Mouse (Mus musculus): ENCODE measurements at regions not wholly inside any gene's neighbourhood (a gene's known extent, or its start where the extent isn't known, plus 50 kb on each side); places are given as distances from the start of the nearest gene placed in this dataset.
"Not testable (repeated sequence)": the region's sequence is repeated elsewhere in the genome, so short reads cannot be mapped to it uniquely, and the experiment has no call there.

- H3K27ac ChIP-seq (ENCODE audit: low read length) = no peak overlapping the region
Observed at GRCm38 (mm10) chr5:25639187-25639586, 66.4 kb downstream of the Xrcc2 start.

GRCm38 (mm10) chr5:25638097-25638496, 67.5 kb downstream of the Xrcc2 start:
- no peak overlapping the region for H3K4me3 ChIP-seq (replicated peaks; ENCODE audit: low read length)
- H3K36me3 ChIP-seq (ENCODE audit: control insufficient read depth, insufficient read depth) = no peaks in the 10 kb centered on the region
- H3K27me3 ChIP-seq (replicated peaks; ENCODE audit: control insufficient read depth, insufficient read depth, low read length) = no peaks in the 10 kb centered on the region
- ATAC-seq = no peak
- 0 out of 2 replicates have a peak, but pooled peaks cover 2% of the 10 kb centered on the region for H3K9me3 ChIP-seq (ENCODE audit: control insufficient read depth, low read length)
- H3K9ac ChIP-seq (replicated peaks; ENCODE audit: low read depth, low read length) = no peak overlapping the region
- no peak overlapping the region for H3K4me2 ChIP-seq (ENCODE audit: low read length)
- H3K4me1 ChIP-seq (replicated peaks; ENCODE audit: control insufficient read depth, insufficient read depth, low read length) = no peaks in the 10 kb centered on the region
- H3K27ac ChIP-seq (ENCODE audit: low read length) = no peak overlapping the region

More at GRCm38 (mm10) chr5:25639187-25639586, 66.4 kb downstream of the Xrcc2 start:
- Histone ChIP-seq H3K4me2 (ENCODE audit: low read length) (no peak overlapping the region), H3K9ac (replicated peaks; ENCODE audit: low read depth, low read length) (no peak overlapping the region), H3K36me3 (ENCODE audit: control insufficient read depth, insufficient read depth) (no peaks in the 10 kb centered on the region), H3K27me3 (replicated peaks; ENCODE audit: control insufficient read depth, insufficient read depth, low read length) (no peaks in the 10 kb centered on the region), H3K4me3 (replicated peaks; ENCODE audit: low read length) (no peak overlapping the region), H3K9me3 (ENCODE audit: control insufficient read depth, low read length) (0 out of 2 replicates have a peak, but pooled peaks cover 1% of the 10 kb centered on the region), H3K4me1 (replicated peaks; ENCODE audit: control insufficient read depth, insufficient read depth, low read length) (no peaks in the 10 kb centered on the region)
- ATAC-seq = peak; percentile 87
- 79% methylated on average over 5 of the region's 5 CpGs for WGBS

GRCm38 (mm10) chr5:25632861-25633535, 72.6 kb downstream of the Xrcc2 start:
- Histone ChIP-seq H3K27ac (ENCODE audit: low read length) (no peak overlapping the region), H3K4me1 (replicated peaks; ENCODE audit: control insufficient read depth, insufficient read depth, low read length) (no peaks in the 10 kb centered on the region), H3K4me2 (ENCODE audit: low read length) (no peak overlapping the region), H3K9ac (replicated peaks; ENCODE audit: low read depth, low read length) (no peak overlapping the region), H3K4me3 (replicated peaks; ENCODE audit: low read length) (no peak overlapping the region), H3K9me3 (ENCODE audit: control insufficient read depth, low read length) (peaks cover 5% of the 10 kb centered on the region; the same call in 1 of the 2 replicates), H3K36me3 (ENCODE audit: control insufficient read depth, insufficient read depth) (no peaks in the 10 kb centered on the region), H3K27me3 (replicated peaks; ENCODE audit: control insufficient read depth, insufficient read depth, low read length) (no peaks in the 10 kb centered on the region)
- ATAC-seq = no peak
- 77% methylated on average over 5 of the region's 5 CpGs for WGBS

- H3K9me3 ChIP-seq (ENCODE audit: control insufficient read depth, low read length) = peaks cover 5% of the 10 kb centered on the region; the same call in 1 of the 2 replicates
- H3K27ac ChIP-seq (ENCODE audit: low read length) = no peak overlapping the region
- H3K36me3 ChIP-seq (ENCODE audit: control insufficient read depth, insufficient read depth) = no peaks in the 10 kb centered on the region
- no peak for ATAC-seq
- H3K4me2 ChIP-seq (ENCODE audit: low read length) = no peak overlapping the region
- H3K9ac ChIP-seq (replicated peaks; ENCODE audit: low read depth, low read length) = no peak overlapping the region
- H3K4me1 ChIP-seq (replicated peaks; ENCODE audit: control insufficient read depth, insufficient read depth, low read length) = no peaks in the 10 kb centered on the region
- H3K27me3 ChIP-seq (replicated peaks; ENCODE audit: control insufficient read depth, insufficient read depth, low read length) = no peaks in the 10 kb centered on the region
- H3K4me3 ChIP-seq (replicated peaks; ENCODE audit: low read length) = no peak overlapping the region
- WGBS = 87% methylated on average over 4 of the region's 4 CpGs
Observed at GRCm38 (mm10) chr5:25629731-25630130, 75.9 kb downstream of the Xrcc2 start.

- H3K9ac ChIP-seq (replicated peaks; ENCODE audit: low read depth, low read length) = no peak overlapping the region
- H3K27ac ChIP-seq (ENCODE audit: low read length) = no peak overlapping the region
- WGBS = 89% methylated on average over 5 of the region's 5 CpGs
- no peak overlapping the region for H3K4me2 ChIP-seq (ENCODE audit: low read length)
- no peaks in the 10 kb centered on the region for H3K4me1 ChIP-seq (replicated peaks; ENCODE audit: control insufficient read depth, insufficient read depth, low read length)
- H3K4me3 ChIP-seq (replicated peaks; ENCODE audit: low read length) = no peak overlapping the region
- no peak for ATAC-seq
- no peaks in the 10 kb centered on the region for H3K36me3 ChIP-seq (ENCODE audit: control insufficient read depth, insufficient read depth)
- H3K27me3 ChIP-seq (replicated peaks; ENCODE audit: control insufficient read depth, insufficient read depth, low read length) = no peaks in the 10 kb centered on the region
- H3K9me3 ChIP-seq (ENCODE audit: control insufficient read depth, low read length) = peaks cover 3% of the 10 kb centered on the region; the same call in 1 of the 2 replicates
Observed at GRCm38 (mm10) chr5:25628504-25628903, 77.1 kb downstream of the Xrcc2 start.

- Histone ChIP-seq H3K4me3 (replicated peaks; ENCODE audit: low read length) (no peak overlapping the region), H3K9me3 (ENCODE audit: control insufficient read depth, low read length) (peaks cover 3% of the 10 kb centered on the region; the same call in 1 of the 2 replicates), H3K27ac (ENCODE audit: low read length) (no peak overlapping the region), H3K36me3 (ENCODE audit: control insufficient read depth, insufficient read depth) (no peaks in the 10 kb centered on the region), H3K9ac (replicated peaks; ENCODE audit: low read depth, low read length) (no peak overlapping the region), H3K4me2 (ENCODE audit: low read length) (no peak overlapping the region), H3K4me1 (replicated peaks; ENCODE audit: control insufficient read depth, insufficient read depth, low read length) (no peaks in the 10 kb centered on the region), H3K27me3 (replicated peaks; ENCODE audit: control insufficient read depth, insufficient read depth, low read length) (no peaks in the 10 kb centered on the region)
- WGBS = 80% methylated on average over 5 of the region's 5 CpGs
- no peak for ATAC-seq
Observed at GRCm38 (mm10) chr5:25627086-25627485, 78.5 kb downstream of the Xrcc2 start.

- 41% methylated on average over 1 of the region's 1 CpGs for WGBS
Observed at GRCm38 (mm10) chr5:25624029-25624428, 81.6 kb downstream of the Xrcc2 start.

GRCm38 (mm10) chr5:25619872-25620271, 85.8 kb downstream of the Xrcc2 start:
- ATAC-seq = no peak
- no peak overlapping the region for H3K4me2 ChIP-seq (ENCODE audit: low read length)
- no peaks in the 10 kb centered on the region; the same call in none of the 2 replicates for H3K4me1 ChIP-seq (replicated peaks; ENCODE audit: control insufficient read depth, insufficient read depth, low read length)
- H3K36me3 ChIP-seq (ENCODE audit: control insufficient read depth, insufficient read depth) = no peaks in the 10 kb centered on the region
- H3K4me3 ChIP-seq (replicated peaks; ENCODE audit: low read length) = no peak overlapping the region
- 79% methylated on average over 5 of the region's 5 CpGs for WGBS
- H3K9me3 ChIP-seq (ENCODE audit: control insufficient read depth, low read length) = no peaks in the 10 kb centered on the region
- no peak overlapping the region for H3K27ac ChIP-seq (ENCODE audit: low read length)
- H3K9ac ChIP-seq (replicated peaks; ENCODE audit: low read depth, low read length) = no peak overlapping the region
- H3K27me3 ChIP-seq (replicated peaks; ENCODE audit: control insufficient read depth, insufficient read depth, low read length) = no peaks in the 10 kb centered on the region

More at GRCm38 (mm10) chr5:25624029-25624428, 81.6 kb downstream of the Xrcc2 start:
- Histone ChIP-seq H3K4me2 (ENCODE audit: low read length) (no peak overlapping the region), H3K27me3 (replicated peaks; ENCODE audit: control insufficient read depth, insufficient read depth, low read length) (no peaks in the 10 kb centered on the region), H3K4me1 (replicated peaks; ENCODE audit: control insufficient read depth, insufficient read depth, low read length) (no peaks in the 10 kb centered on the region), H3K27ac (ENCODE audit: low read length) (no peak overlapping the region), H3K4me3 (replicated peaks; ENCODE audit: low read length) (no peak overlapping the region), H3K9me3 (ENCODE audit: control insufficient read depth, low read length) (no peaks in the 10 kb centered on the region), H3K36me3 (ENCODE audit: control insufficient read depth, insufficient read depth) (no peaks in the 10 kb centered on the region), H3K9ac (replicated peaks; ENCODE audit: low read depth, low read length) (no peak overlapping the region)
- peak; percentile 55 for ATAC-seq

- not testable (repeated sequence) for H3K4me3 ChIP-seq (replicated peaks; ENCODE audit: low read length); H3K9ac ChIP-seq (replicated peaks; ENCODE audit: low read depth, low read length); H3K4me1 ChIP-seq (replicated peaks; ENCODE audit: control insufficient read depth, insufficient read depth, low read length); H3K4me2 ChIP-seq (ENCODE audit: low read length); ATAC-seq; H3K9me3 ChIP-seq (ENCODE audit: control insufficient read depth, low read length); H3K27me3 ChIP-seq (replicated peaks; ENCODE audit: control insufficient read depth, insufficient read depth, low read length); H3K27ac ChIP-seq (ENCODE audit: low read length); H3K36me3 ChIP-seq (ENCODE audit: control insufficient read depth, insufficient read depth)
- WGBS = 85% methylated on average over 2 of the region's 2 CpGs
Observed at GRCm38 (mm10) chr5:25619337-25619736, 86.3 kb downstream of the Xrcc2 start.

Data from forebrain, embryonic 16.5 days (tissue).